Mouse (Mus musculus) thymus, adult 18-20 months (tissue): Measurements from ENCODE around the gene Afg1l.

Experiments used
- DNase-seq, 2 experiments: peaks; one replicate each; pipeline ENCODE4 v3.0.0; 2022; ENCODE audit warnings: mixed read lengths in 2 of 2

The Afg1l gene

DNA sequence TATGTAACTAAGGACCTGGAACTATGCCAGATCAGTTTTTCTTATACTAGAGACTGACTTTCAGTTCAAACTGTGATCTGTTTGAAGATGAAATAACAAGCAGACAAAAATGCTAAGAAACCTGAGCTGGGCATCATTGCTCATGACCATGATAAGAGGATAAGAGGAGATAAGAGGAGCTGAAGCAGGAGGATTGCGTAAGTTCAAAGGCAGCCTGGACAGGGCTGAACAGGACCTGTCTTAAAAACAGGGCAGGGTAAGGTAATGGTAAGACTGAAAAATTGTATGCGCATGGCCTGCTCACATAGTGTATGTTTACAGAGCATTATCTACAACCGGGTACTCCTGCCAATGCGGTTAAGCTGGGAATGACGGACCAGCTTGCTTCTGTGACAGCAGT is 130.4 kb downstream of the Afg1l start:
- DNase-seq, result no peak

DNA sequence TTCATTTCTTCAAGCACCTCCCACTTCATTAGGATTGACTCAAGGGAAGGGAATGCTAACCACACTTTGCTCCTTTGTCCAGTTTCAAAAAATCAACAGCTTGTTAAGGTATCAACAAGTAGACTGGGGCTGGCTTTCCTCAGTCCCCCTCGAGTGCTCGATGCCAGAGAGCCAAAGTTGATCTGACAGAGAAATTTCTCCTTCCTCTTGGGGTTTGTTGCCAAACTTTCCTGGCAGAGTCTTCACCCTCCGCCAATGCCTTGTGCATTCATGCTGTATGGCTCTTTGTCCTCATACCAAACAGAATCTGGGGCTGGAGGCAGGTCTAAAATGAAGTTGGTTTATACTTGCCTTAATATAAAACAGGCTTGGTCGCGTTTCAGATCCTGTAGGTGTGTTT is 131.2 kb downstream of the Afg1l start:
- no peak for DNase-seq

DNA sequence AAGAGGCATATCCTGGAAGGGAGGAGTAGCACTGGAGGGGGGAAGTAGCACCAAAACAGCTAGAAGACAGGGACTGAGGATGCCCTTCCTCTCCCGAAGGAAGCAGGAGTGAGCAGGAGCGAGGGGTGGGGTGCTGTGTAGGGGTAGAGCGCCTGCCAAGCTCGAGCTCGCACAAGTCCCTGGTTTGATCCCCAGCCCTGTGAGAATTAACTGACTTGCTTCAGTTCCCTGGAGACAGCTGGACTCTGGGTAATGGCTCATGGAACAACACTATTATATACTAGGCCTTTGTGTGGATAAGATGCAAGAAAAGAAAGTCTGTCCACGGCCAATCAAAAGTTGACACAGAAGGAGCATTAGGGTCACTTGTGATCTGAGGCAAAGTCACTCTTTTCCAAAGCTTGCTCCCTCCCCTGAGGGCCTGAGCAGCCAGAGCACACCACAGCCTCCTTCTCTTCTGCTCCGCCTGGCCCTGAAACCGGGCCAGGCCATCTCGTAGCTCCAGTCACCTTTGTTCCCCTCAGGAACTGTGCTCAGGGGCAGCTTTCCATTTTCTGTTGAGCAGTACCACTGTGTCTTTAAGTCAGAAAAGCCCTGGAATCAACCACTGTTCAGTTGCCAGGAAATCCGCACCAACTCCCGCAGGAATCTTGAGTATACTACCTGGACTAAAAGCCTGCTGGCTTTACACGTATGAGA is 132.0 kb downstream of the Afg1l start:
- DNase-seq, result no peak

- DNase-seq, result no peak
Measured at GRCm38 (mm10) chr10:42342714-42343113, 135.7 kb downstream of the Afg1l start.

GRCm38 (mm10) chr10:42341815-42342457 is 136.4 kb downstream of the Afg1l start:
- DNase-seq, result no peak

DNA sequence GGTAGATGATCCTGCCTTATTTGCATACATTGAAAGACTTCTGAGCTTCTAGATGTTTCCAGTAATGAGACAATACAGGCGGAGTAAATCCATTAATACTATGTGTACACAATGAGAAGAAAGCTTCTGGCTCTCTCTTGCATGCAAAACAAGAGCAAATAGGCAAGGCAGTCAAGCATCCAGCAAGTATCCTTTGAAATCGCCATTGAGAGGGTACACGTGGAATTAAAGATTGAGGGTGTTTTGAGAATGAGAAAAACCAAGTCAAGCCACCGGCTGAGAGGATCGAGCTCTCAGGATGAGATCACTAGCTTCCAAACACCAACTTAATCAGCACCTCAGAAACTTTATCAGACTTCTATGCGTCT is 138.0 kb downstream of the Afg1l start:
- DNase-seq, result no peak

- no peak for DNase-seq
Measured at GRCm38 (mm10) chr10:42339773-42340425, 138.5 kb downstream of the Afg1l start.

- no peak for DNase-seq
Measured at GRCm38 (mm10) chr10:42338456-42338855, 139.9 kb downstream of the Afg1l start.

DNA sequence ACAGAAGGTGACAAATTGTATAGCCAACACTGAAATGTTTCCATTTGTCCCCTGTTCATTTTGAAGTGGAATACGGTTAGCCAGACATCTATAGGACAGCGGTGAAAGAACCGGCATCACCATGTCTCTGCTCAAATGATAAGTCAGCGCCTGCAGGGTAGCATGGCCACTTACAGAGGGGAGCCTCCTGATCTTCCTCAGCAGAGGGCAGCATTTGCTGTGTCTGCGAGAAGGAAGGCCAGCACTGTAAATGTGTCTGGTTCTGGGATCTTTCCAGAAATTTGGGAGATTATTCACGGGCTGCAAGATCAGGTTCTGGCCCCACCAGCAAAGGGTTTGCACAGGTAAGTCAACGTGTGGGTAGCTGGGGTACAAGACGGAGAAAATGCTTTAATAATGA is 150.8 kb downstream of the Afg1l start:
- DNase-seq, result no peak

- DNase-seq, result no peak
Measured at GRCm38 (mm10) chr10:42325305-42325704, 153.1 kb downstream of the Afg1l start.

DNA sequence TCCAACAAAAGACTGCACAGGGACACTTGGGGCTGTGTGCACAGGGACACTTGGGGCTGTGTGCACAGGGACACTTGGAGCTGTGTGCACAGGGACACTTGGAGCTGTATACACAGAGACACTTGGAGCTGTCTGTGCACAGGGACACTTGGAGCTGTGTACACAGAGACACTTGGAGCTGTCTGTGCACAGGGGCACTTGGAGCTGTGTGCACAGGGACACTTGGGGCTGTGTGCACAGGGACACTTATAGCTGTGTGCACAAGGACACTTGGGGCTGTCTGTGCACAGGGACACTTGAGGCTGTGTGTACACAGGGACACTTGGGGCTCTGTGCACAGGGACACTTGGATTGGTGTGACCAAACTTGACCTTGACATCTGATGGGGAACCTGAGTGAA is 154.4 kb downstream of the Afg1l start:
- no peak for DNase-seq

GRCm38 (mm10) chr10:42313222-42313786 is 165.1 kb downstream of the Afg1l start:
- no peak for DNase-seq

DNA sequence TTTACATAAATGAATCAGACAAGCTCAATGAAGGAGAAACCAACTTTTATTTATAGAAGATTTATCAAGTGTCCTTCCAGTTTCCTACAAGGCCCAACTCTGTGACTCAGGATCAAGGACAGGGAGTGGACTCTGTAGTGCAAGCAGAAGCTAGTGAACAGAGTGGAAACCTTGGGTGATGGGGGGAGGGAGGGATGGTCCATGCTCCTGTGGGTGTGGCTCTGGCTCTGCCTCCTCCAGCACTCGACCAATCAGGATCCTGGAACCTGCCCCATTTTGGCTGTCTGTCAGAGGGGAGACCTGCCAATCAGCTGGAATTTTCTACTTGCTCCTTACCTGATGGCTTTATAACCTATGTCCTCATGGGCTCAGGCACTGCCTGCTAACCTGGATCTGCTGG is 165.8 kb downstream of the Afg1l start:
- DNase-seq, result no peak

- DNase-seq, result no peak
Measured at GRCm38 (mm10) chr10:42308687-42308987, 169.7 kb downstream of the Afg1l start.

GRCm38 (mm10) chr10:42307980-42308686 is 170.2 kb downstream of the Afg1l start:
- peak; percentile 30 to 39 for DNase-seq

DNA sequence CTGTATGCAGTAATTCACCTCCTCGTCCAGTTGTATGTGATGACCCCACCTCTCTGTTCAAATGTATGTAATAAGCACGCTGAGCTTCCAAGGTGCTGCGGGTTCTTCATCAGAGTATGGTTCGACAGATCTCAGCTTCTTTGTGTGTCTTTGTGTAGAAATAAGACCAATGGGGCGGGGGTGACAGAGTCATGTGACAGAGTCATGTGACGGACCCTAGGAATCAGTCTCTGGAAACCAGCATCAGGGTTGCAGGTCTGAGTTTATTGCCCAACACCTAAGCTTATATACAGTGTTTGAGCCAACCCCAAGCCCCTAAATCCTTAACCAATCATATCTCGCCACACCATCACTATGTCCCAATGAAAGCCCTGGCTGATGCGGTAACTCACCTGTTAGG is 171.9 kb downstream of the Afg1l start:
- DNase-seq, result no peak

DNA sequence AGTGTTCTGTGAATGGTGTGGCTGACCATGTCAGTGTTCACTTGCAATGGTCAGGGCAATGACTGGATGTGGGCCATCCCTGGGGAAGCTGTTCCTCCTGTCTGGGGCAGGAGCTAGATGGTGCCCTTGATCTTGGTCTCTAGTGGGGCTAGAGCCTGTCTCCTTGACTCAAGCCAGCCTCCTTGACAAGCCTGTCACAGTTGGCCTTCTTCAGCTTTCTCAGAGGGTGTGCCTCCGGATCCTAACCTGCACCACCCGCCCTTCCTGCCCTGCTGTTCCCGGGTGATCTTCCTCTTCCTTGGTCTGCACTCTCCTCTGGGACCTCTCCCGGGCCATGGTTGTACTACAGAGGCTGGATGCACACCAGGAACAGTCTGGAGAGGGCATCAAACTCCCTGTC is 177.6 kb downstream of the Afg1l start:
- DNase-seq, result no peak

- no peak for DNase-seq
Measured at GRCm38 (mm10) chr10:42299967-42300366, 178.4 kb downstream of the Afg1l start.

GRCm38 (mm10) chr10:42299426-42299825 is 178.9 kb downstream of the Afg1l start:
- DNase-seq, result no peak

DNA sequence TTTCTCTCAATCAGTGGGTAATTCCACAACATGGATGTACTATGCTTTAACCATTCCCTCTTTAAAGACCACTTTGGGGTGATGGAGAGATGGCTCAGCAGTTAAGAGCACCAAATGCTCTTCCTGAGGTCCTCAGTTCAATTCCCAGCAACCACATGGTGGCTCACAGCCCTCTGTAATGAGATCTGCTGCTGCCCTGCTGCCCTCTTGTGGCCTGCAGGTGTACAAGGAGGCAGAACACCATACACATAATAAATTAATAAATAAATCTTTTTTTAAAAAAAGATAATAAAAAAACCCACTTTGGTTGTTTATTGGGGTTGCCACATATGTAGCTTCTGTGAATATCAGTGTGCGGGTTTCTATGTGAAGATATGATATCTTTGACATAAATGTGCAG is 180.4 kb downstream of the Afg1l start:
- DNase-seq, result no peak

GRCm38 (mm10) chr10:42297109-42297508 is 181.3 kb downstream of the Afg1l start:
- no peak for DNase-seq

DNA sequence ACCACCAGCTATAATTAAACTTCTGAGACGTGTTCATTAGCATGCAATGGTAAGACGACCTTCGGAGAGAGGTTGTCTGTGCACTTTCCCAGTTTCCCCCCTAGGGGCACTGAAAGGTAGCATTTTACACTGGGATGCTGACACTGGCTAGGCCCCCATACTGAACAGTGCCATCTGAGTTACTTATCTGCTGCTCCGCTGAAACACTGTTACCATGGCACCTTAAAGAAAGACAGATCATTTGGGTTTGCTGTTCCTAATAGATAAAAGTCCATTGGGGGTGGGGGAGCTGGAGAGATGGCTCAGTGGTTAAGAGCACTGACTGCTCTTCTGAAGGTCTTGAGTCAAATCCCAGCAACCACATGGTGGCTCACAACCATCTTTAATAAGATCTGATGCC is 181.8 kb downstream of the Afg1l start:
- no peak for DNase-seq

GRCm38 (mm10) chr10:42295028-42295427 is 183.3 kb downstream of the Afg1l start:
- no peak for DNase-seq

GRCm38 (mm10) chr10:42294392-42294791 is 184.0 kb downstream of the Afg1l start:
- no peak for DNase-seq
